Mouse (Mus musculus): ENCODE results near the gene Scube2. TPM values are rescaled to one million over a fixed set of nuclear protein-coding genes. Genes with fewer than 3 reads are reported as not detected.

The Scube2 gene
- polyA plus RNA-seq, 1 experiment from 2014 or later: 1.2 TPM

GRCm38 (mm10) chr7:109818600-109818999, 46.9 kb downstream of the Scube2 start:
- Histone ChIP-seq H3K27ac (ENCODE audit: low read length) (no peak overlapping the region), H3K4me1 (ENCODE audit: control insufficient read depth, insufficient read depth, low read length) (no peaks in the 10 kb centered on the region), H3K4me2 (ENCODE audit: low read length) (no peak overlapping the region), H3K4me3 (ENCODE audit: low read depth, low read length) (no peak overlapping the region), H3K9me3 (replicated peaks; ENCODE audit: control insufficient read depth, low read length, poor library complexity, severe bottlenecking) (no peaks in the 10 kb centered on the region), H3K9ac (ENCODE audit: low read depth, low read length) (no peak overlapping the region), H3K27me3 (ENCODE audit: control insufficient read depth, insufficient read depth, low read depth, low read length) (no peaks in the 10 kb centered on the region), H3K36me3 (ENCODE audit: control insufficient read depth, insufficient read depth, low read length) (no peaks in the 10 kb centered on the region)
- WGBS: 90% methylated on average over 4 of the region's 4 CpGs
- no peak for ATAC-seq

- ATAC-seq: no peak
Measured at GRCm38 (mm10) chr7:109817954-109818353, 47.5 kb downstream of the Scube2 start.

GRCm38 (mm10) chr7:109813330-109814140, 51.9 kb downstream of the Scube2 start:
- no peaks in the 10 kb centered on the region for H3K27me3 ChIP-seq (ENCODE audit: control insufficient read depth, insufficient read depth, low read depth, low read length)
- H3K9ac ChIP-seq (ENCODE audit: low read depth, low read length): no peak overlapping the region
- 13% methylated on average over 4 of the region's 4 CpGs for WGBS
- H3K4me2 ChIP-seq (ENCODE audit: low read length): no peak overlapping the region
- no peaks in the 10 kb centered on the region for H3K4me1 ChIP-seq (ENCODE audit: control insufficient read depth, insufficient read depth, low read length)
- no peaks in the 10 kb centered on the region for H3K36me3 ChIP-seq (ENCODE audit: control insufficient read depth, insufficient read depth, low read length)
- ATAC-seq: no peak
- no peak overlapping the region for H3K27ac ChIP-seq (ENCODE audit: low read length)
- no peak overlapping the region for H3K4me3 ChIP-seq (ENCODE audit: low read depth, low read length)
- H3K9me3 ChIP-seq (replicated peaks; ENCODE audit: control insufficient read depth, low read length, poor library complexity, severe bottlenecking): no peaks in the 10 kb centered on the region

More at GRCm38 (mm10) chr7:109817954-109818353, 47.5 kb downstream of the Scube2 start:
- no peaks in the 10 kb centered on the region for H3K36me3 ChIP-seq (ENCODE audit: control insufficient read depth, insufficient read depth, low read length)
- H3K9me3 ChIP-seq (replicated peaks; ENCODE audit: control insufficient read depth, low read length, poor library complexity, severe bottlenecking): no peaks in the 10 kb centered on the region
- H3K4me2 ChIP-seq (ENCODE audit: low read length): no peak overlapping the region
- no peaks in the 10 kb centered on the region for H3K27me3 ChIP-seq (ENCODE audit: control insufficient read depth, insufficient read depth, low read depth, low read length)
- H3K9ac ChIP-seq (ENCODE audit: low read depth, low read length): no peak overlapping the region
- no peaks in the 10 kb centered on the region for H3K4me1 ChIP-seq (ENCODE audit: control insufficient read depth, insufficient read depth, low read length)
- no peak overlapping the region for H3K4me3 ChIP-seq (ENCODE audit: low read depth, low read length)
- H3K27ac ChIP-seq (ENCODE audit: low read length): no peak overlapping the region

- Histone ChIP-seq H3K36me3 (ENCODE audit: control insufficient read depth, insufficient read depth, low read length) (no peaks in the 10 kb centered on the region), H3K4me3 (ENCODE audit: low read depth, low read length) (no peak overlapping the region), H3K4me1 (ENCODE audit: control insufficient read depth, insufficient read depth, low read length) (no peaks in the 10 kb centered on the region), H3K9ac (ENCODE audit: low read depth, low read length) (no peak overlapping the region), H3K27ac (ENCODE audit: low read length) (no peak overlapping the region), H3K9me3 (replicated peaks; ENCODE audit: control insufficient read depth, low read length, poor library complexity, severe bottlenecking) (no peaks in the 10 kb centered on the region), H3K4me2 (ENCODE audit: low read length) (no peak overlapping the region), H3K27me3 (ENCODE audit: control insufficient read depth, insufficient read depth, low read depth, low read length) (no peaks in the 10 kb centered on the region)
- 83% methylated on average over 8 of the region's 8 CpGs for WGBS
- ATAC-seq: no peak
Measured at GRCm38 (mm10) chr7:109807616-109808485, 57.6 kb downstream of the Scube2 start.

GRCm38 (mm10) chr7:109804843-109805242, 60.6 kb downstream of the Scube2 start:
- no peak overlapping the region for H3K27ac ChIP-seq (ENCODE audit: low read length)
- ATAC-seq: no peak
- no peak overlapping the region for H3K4me3 ChIP-seq (ENCODE audit: low read depth, low read length)
- H3K4me1 ChIP-seq (ENCODE audit: control insufficient read depth, insufficient read depth, low read length): no peaks in the 10 kb centered on the region
- H3K9ac ChIP-seq (ENCODE audit: low read depth, low read length): no peak overlapping the region
- WGBS: 70% methylated on average over 6 of the region's 6 CpGs
- H3K9me3 ChIP-seq (replicated peaks; ENCODE audit: control insufficient read depth, low read length, poor library complexity, severe bottlenecking): no peaks in the 10 kb centered on the region
- no peaks in the 10 kb centered on the region for H3K36me3 ChIP-seq (ENCODE audit: control insufficient read depth, insufficient read depth, low read length)
- H3K27me3 ChIP-seq (ENCODE audit: control insufficient read depth, insufficient read depth, low read depth, low read length): no peaks in the 10 kb centered on the region
- H3K4me2 ChIP-seq (ENCODE audit: low read length): no peak overlapping the region

- 95% methylated on average over 6 of the region's 6 CpGs for WGBS
- no peak overlapping the region for H3K4me3 ChIP-seq (ENCODE audit: low read depth, low read length)
Measured at GRCm38 (mm10) chr7:109804355-109804754, 61.1 kb downstream of the Scube2 start.

GRCm38 (mm10) chr7:109803516-109803915, 62.0 kb downstream of the Scube2 start:
- H3K36me3 ChIP-seq (ENCODE audit: control insufficient read depth, insufficient read depth, low read length): no peaks in the 10 kb centered on the region
- H3K27ac ChIP-seq (ENCODE audit: low read length): no peak overlapping the region
- H3K27me3 ChIP-seq (ENCODE audit: control insufficient read depth, insufficient read depth, low read depth, low read length): no peaks in the 10 kb centered on the region
- no peak overlapping the region for H3K9ac ChIP-seq (ENCODE audit: low read depth, low read length)
- 76% methylated on average over 1 of the region's 1 CpGs for WGBS
- H3K4me1 ChIP-seq (ENCODE audit: control insufficient read depth, insufficient read depth, low read length): no peaks in the 10 kb centered on the region
- H3K4me3 ChIP-seq (ENCODE audit: low read depth, low read length): no peak overlapping the region
- H3K4me2 ChIP-seq (ENCODE audit: low read length): no peak overlapping the region
- no peak for ATAC-seq
- no peaks in the 10 kb centered on the region for H3K9me3 ChIP-seq (replicated peaks; ENCODE audit: control insufficient read depth, low read length, poor library complexity, severe bottlenecking)

More at GRCm38 (mm10) chr7:109804355-109804754, 61.1 kb downstream of the Scube2 start:
- Histone ChIP-seq H3K4me2 (ENCODE audit: low read length) (no peak overlapping the region), H3K4me1 (ENCODE audit: control insufficient read depth, insufficient read depth, low read length) (no peaks in the 10 kb centered on the region), H3K27me3 (ENCODE audit: control insufficient read depth, insufficient read depth, low read depth, low read length) (no peaks in the 10 kb centered on the region), H3K9me3 (replicated peaks; ENCODE audit: control insufficient read depth, low read length, poor library complexity, severe bottlenecking) (no peaks in the 10 kb centered on the region), H3K9ac (ENCODE audit: low read depth, low read length) (no peak overlapping the region), H3K27ac (ENCODE audit: low read length) (no peak overlapping the region), H3K36me3 (ENCODE audit: control insufficient read depth, insufficient read depth, low read length) (no peaks in the 10 kb centered on the region)
- ATAC-seq: no peak

GRCm38 (mm10) chr7:109800626-109801025, 64.9 kb downstream of the Scube2 start:
- WGBS: 91% methylated on average over 4 of the region's 4 CpGs

GRCm38 (mm10) chr7:109799168-109799567, 66.3 kb downstream of the Scube2 start:
- no peaks in the 10 kb centered on the region for H3K4me1 ChIP-seq (ENCODE audit: control insufficient read depth, insufficient read depth, low read length)
- H3K4me3 ChIP-seq (ENCODE audit: low read depth, low read length): no peak overlapping the region
- no peak overlapping the region for H3K27ac ChIP-seq (ENCODE audit: low read length)
- no peaks in the 10 kb centered on the region for H3K36me3 ChIP-seq (ENCODE audit: control insufficient read depth, insufficient read depth, low read length)
- H3K4me2 ChIP-seq (ENCODE audit: low read length): no peak overlapping the region
- no peak for ATAC-seq
- no peaks in the 10 kb centered on the region for H3K27me3 ChIP-seq (ENCODE audit: control insufficient read depth, insufficient read depth, low read depth, low read length)
- H3K9ac ChIP-seq (ENCODE audit: low read depth, low read length): no peak overlapping the region
- WGBS: 72% methylated on average over 11 of the region's 11 CpGs
- H3K9me3 ChIP-seq (replicated peaks; ENCODE audit: control insufficient read depth, low read length, poor library complexity, severe bottlenecking): no peaks in the 10 kb centered on the region

More at GRCm38 (mm10) chr7:109800626-109801025, 64.9 kb downstream of the Scube2 start:
- H3K4me3 ChIP-seq (ENCODE audit: low read depth, low read length): no peak overlapping the region
- no peaks in the 10 kb centered on the region for H3K36me3 ChIP-seq (ENCODE audit: control insufficient read depth, insufficient read depth, low read length)
- no peaks in the 10 kb centered on the region for H3K4me1 ChIP-seq (ENCODE audit: control insufficient read depth, insufficient read depth, low read length)
- H3K9me3 ChIP-seq (replicated peaks; ENCODE audit: control insufficient read depth, low read length, poor library complexity, severe bottlenecking): no peaks in the 10 kb centered on the region
- no peaks in the 10 kb centered on the region for H3K27me3 ChIP-seq (ENCODE audit: control insufficient read depth, insufficient read depth, low read depth, low read length)
- H3K4me2 ChIP-seq (ENCODE audit: low read length): no peak overlapping the region
- no peak overlapping the region for H3K9ac ChIP-seq (ENCODE audit: low read depth, low read length)
- no peak overlapping the region for H3K27ac ChIP-seq (ENCODE audit: low read length)
- no peak for ATAC-seq
